Mouse (Mus musculus): ENCODE results near the gene Ugt2b37. TPM values are rescaled to one million over a fixed set of nuclear protein-coding genes. Genes with fewer than 3 reads are reported as not detected.
"Not testable (repeated sequence)": the region's sequence is repeated elsewhere in the genome, so short reads cannot be mapped to it uniquely, and the experiment has no call there.

Gene Ugt2b37
- total RNA-seq (2021) = not detected
- long read RNA-seq, experiment 1 = 0 reads
- long read RNA-seq, experiment 2 = 0 reads

DNA sequence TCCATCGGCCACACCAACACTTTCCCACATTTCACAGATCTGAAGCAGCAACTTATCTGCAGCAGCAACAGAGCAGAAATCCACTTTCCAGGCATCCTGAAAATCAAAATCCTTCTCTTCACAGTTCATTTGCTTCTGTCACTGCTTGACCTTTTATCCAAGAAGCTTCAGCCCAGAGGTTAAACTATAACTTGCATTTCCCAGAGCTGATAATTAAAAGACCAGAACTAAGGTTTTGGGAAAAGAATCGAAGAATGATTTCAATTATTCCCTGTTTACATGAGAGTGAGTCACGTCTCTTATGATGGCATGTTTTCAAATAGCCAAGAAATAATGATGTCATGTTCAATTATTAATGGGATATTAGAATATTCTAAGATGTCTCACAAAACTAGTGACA, at the start of gene Ugt2b37:
TSS of gene Ugt2b37 (minus strand) at position 129 of the 400 bp plus-strand sequence.
- not testable (repeated sequence) for DNase-seq (ENCODE audit: low spot score in 2 of 2)

DNA sequence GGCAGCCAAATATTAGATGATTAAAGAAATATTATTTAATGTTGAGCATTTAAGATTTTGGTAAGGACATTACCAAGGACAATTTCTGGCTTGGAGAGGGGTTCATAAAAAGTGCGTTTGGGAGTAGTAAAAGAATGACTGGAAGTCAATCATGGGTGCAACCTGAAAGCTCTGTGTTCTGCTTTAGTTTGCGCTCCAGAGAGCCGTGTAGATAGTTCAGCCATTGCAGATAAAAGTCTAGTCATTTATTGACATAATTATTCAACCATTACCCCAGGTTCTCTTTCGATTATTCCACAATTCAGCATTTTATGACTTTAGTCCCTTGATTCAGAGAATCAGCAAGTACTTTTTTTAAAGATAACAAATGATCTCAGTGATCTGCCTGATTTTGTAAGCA, 31.6 kb upstream of the Ugt2b37 start:
- not testable (repeated sequence) for DNase-seq (ENCODE audit: low spot score in 2 of 2)

DNA sequence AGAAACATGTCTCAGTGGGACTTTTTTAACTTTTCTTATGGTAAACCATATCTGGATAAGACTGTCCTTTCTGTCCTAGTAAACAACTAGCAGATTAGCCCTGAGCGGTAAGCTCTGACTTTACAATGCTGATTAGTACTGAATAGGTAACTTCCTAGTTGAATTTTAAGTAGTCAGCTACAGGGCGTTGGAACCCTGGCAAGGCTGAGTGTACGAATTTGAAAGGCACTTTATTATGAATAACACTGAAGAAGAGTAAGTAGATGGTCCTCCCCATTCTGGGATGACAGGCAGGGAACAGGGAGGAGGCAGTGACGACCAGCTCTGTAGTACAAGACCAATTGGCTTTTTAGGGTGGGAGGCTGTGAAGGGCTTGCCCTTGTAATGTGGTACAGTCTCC, 21.4 kb upstream of the Ugt2b37 start:
- DNase-seq (ENCODE audit: low spot score in 2 of 2) = not testable (repeated sequence)

DNA sequence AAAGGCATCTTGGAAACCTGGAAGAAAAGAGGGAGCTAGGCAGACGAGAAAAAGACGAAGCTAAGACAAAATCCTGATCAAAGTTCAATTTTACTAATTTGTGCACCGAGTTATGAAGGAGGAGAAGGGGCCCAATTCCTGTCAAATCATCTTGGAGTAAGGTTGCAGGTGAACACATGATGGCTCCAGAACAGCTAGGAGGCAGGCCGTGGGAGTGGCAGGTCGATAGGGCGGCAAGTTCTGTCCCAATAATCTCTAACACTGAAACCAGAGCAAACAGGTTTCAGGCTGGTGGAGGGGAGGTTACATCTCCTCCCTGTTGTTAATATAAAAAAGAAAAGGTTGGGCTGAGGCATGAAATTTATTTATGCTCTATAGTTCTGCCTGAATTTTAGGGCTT, 21.0 kb upstream of the Ugt2b37 start:
- no peak for DNase-seq (ENCODE audit: low spot score in 2 of 2)

DNA sequence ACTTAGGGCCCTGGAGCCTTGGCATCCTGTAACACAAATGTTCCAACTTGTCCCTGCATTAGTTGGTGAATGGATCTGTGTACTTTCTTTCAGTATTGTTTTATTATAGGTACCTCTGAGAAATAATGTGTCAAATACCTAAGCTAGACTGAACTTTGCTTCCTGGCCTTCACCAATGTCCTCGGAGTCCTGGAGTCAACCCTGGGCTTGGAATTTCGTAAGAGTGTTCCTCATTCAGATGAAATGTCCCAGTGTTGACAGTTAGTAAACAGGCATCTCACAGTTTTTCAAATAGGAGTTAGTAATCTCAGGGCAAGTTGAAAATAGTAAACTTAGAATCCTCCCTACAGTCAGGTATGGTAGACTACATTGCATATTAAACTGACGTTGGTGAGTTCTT, 1.2 kb upstream of the Ugt2b37 start:
- no peak for DNase-seq (ENCODE audit: low spot score in 2 of 2)

DNA sequence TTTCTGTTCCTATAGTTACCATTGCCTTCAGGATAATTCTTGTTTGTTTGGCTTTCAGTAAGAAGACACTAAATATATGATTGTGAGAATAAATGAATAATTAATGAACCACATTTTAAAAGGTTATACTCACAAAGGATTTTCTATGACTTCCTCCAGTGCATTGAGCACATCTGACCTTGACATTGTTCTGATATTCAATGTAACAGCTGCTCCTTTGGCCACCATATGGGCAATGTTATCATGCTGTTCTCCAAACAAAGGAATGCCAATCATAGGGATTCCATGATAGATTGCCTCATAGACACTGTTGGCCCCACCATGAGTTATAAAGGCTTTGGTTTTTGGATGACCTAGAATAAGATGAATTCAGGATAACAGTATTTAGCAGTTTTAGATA, 12.5 kb downstream of the Ugt2b37 start:
- DNase-seq (ENCODE audit: low spot score in 2 of 2) = not testable (repeated sequence)

DNA sequence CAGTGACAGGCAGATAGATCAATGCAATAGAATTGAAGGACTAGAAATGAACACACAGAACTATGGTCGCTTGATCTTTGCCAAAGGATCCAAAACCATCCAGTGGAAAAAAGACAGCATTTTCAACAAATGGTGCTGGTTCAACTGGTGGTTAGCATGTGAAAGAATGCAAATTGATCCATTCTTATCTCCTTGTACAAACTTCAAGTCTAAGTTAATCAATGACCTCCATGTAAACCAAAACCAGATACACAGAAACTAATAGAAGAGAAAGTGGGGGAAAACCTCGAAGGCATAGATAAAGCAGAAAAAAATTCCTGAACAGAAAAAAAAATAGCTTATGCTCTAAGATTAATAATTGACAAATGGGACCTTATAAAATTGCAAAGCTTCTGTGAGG, 58.2 kb downstream of the Ugt2b37 start:
- not testable (repeated sequence) for DNase-seq (ENCODE audit: low spot score in 2 of 2)

Other genes starting within 250 kb of the Ugt2b37 start
- gene Ugt2b36, start 162.2 kb downstream of the Ugt2b37 start, total RNA-seq (2021) = not detected
- not detected for gene Ugt2b5, start 114.5 kb downstream of the Ugt2b37 start, total RNA-seq (2021)
- gene Ugt2a3, start 82.4 kb upstream of the Ugt2b37 start, total RNA-seq (2021) = not detected
- not detected for gene Ugt2b38, start 169.4 kb upstream of the Ugt2b37 start, total RNA-seq (2021)
- not detected for gene Ugt2a2, start 227.5 kb upstream of the Ugt2b37 start, total RNA-seq (2021)
- gene Gm43638, start 232.0 kb upstream of the Ugt2b37 start, total RNA-seq (2021) = not detected
- gene Ugt2a1, start 236.1 kb upstream of the Ugt2b37 start, total RNA-seq (2021) = not detected

All from left cerebral cortex, adult 18-20 months (tissue).